Mouse (Mus musculus) E14TG2a.4 (cell line): Measurements from ENCODE around the gene Mst1r.
A peak's percentile ranks its signal among the peaks of the same experiment; 100 is the strongest.

Experiments used
- H3K27me3 ChIP-seq: 2 replicates; pipeline ENCODE4 v1.6.1; 2014; ENCODE audit warnings: low read length, control low read depth; ENCODE audit not compliant: insufficient read depth
- H3K36me3 ChIP-seq: 2 replicates; pipeline ENCODE4 v1.6.1; 2014; ENCODE audit warnings: low read length, control low read depth; ENCODE audit not compliant: insufficient read depth
- H3K4me1 ChIP-seq: replicated peaks from 2 replicates; pipeline ENCODE4 v1.6.1; 2014; ENCODE audit warnings: low read depth, low read length, control low read depth
- H3K4me3 ChIP-seq: replicated peaks from 2 replicates; pipeline ENCODE4 v1.5.1; 2014; ENCODE audit warnings: mild to moderate bottlenecking, low read length
- H3K9me3 ChIP-seq: 2 replicates; pipeline ENCODE4 v1.6.1; 2014; ENCODE audit warnings: low read length, control low read depth
- CTCF ChIP-seq: conservative IDR thresholded peaks from 2 replicates; pipeline ENCODE4 v1.5.1; 2014; ENCODE audit warnings: low read length
- NANOG ChIP-seq: IDR thresholded peaks from 2 replicates; pipeline ENCODE4 v1.6.1; 2014; ENCODE audit warnings: borderline replicate concordance, low read length, mixed read lengths
- POU5F1 ChIP-seq: IDR thresholded peaks from 2 replicates; pipeline ENCODE4 v1.6.1; 2014; ENCODE audit warnings: low read length, borderline replicate concordance

Mst1r gene

DNA sequence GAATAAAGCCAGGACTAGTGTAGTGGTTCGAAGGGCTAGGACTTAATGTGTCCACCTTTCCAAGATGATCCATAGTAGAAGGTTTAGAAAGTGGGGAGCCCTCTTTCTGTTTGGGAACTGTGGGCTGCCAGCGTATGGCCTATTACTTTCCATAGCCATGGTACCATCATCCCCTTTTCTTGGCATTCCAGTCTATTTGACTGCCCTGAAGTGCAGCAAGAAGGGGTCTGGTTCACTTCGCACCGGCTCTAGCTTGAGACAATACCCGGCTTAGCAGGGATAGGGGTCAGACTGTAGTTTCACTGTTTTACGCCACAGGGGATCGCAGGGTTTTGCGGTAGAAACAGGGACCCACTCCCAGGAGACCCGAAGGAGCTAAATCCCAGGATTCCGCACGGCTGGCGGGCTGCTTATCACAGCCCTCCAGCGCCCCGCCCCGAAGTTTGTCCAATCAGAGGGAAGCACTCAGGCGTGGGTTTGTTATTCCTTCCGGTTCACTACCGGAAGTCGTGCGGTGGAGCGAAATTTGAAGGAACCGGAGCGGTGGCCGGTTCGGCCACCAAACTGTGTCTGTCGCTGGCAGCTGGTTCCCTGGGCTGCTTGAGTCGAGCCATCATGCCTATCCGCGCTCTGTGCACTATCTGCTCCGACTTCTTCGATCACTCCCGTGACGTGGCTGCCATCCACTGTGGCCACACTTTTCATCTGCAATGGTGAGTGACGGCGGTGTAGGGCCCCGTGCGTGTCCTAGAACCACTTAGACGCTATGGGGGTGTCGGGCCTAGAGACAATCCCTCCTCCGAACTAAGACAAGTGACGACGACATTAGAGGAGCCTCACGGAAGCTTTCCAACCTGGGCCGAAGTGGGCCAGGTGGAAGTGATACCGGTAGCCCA lies 44.0 kb downstream of the Mst1r start:
- H3K27me3 ChIP-seq = no peaks in the 10 kb centered on the region
- no peak for TF ChIP-seq CTCF
- peak overlapping the region; percentile 96 for H3K4me3 ChIP-seq

DNA sequence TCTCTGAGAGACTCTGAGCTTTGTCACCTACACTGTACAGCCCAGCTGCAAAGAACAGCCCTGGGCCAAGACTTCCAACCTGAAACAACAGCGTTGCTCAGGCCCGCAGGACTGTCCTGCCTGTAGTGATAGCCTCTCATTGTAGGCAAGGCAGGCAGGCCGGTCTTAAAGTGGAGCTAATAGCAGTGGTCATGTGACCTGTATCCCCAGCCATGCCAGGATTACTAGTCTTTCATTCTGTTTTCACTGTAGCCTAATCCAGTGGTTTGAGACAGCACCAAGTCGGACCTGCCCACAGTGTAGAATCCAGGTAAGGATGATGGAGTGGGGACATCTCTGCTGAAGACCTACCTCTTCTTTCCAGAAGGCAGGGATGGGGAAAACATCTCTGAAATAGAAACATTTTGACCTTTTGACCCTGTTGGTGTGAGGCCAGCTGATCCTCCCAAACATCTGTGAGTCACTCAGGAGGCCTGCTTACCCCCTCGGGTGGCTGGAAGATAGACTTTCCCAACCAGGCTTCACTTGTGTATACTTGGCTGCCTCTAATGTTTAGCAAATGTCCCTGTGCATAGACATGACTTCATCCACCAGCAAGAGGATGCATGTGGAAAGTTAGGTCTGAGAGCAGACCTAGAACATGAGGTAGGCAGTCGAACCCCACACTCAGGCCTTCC lies 49.1 kb downstream of the Mst1r start:
- H3K4me1 ChIP-seq = peaks cover 81% of the 10 kb centered on the region
- TF ChIP-seq POU5F1 (no peak), NANOG (no peak), CTCF (no peak)
- H3K27me3 ChIP-seq = no peaks in the 10 kb centered on the region
- no peak overlapping the region for H3K4me3 ChIP-seq
- H3K9me3 ChIP-seq = no peaks in the 10 kb centered on the region
- peaks cover 82% of the 10 kb centered on the region for H3K36me3 ChIP-seq

More for the DNA sequence above, 44.0 kb downstream of the Mst1r start:
- Histone ChIP-seq H3K4me1 (peaks cover 71% of the 10 kb centered on the region), H3K36me3 (peaks cover 66% of the 10 kb centered on the region), H3K9me3 (no peaks in the 10 kb centered on the region)

DNA sequence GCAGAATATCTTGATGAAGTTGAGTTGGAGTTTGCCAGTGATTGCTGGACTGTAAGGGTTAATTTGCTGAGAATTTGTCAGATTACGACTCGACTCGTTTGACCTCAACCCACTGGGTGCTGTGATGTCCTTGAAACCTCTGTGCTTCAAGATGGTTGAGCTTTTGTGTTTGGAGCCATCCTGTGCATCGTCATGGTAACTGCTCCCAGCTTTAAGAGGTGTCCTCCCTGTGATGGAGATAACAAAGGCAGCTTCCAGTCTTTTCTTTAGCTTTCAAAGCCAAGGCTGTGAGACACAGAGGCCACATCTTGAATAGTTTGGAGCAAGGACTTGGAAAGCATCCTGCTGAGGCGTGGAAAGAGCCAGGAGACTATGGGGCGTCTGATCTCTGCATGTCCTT lies 50.5 kb downstream of the Mst1r start:
- TF ChIP-seq CTCF (no peak), NANOG (peak; percentile 80)
- Histone ChIP-seq H3K27me3 (no peaks in the 10 kb centered on the region), H3K36me3 (peaks cover 96% of the 10 kb centered on the region), H3K4me1 (peaks cover 88% of the 10 kb centered on the region), H3K9me3 (no peaks in the 10 kb centered on the region), H3K4me3 (no peak overlapping the region)

DNA sequence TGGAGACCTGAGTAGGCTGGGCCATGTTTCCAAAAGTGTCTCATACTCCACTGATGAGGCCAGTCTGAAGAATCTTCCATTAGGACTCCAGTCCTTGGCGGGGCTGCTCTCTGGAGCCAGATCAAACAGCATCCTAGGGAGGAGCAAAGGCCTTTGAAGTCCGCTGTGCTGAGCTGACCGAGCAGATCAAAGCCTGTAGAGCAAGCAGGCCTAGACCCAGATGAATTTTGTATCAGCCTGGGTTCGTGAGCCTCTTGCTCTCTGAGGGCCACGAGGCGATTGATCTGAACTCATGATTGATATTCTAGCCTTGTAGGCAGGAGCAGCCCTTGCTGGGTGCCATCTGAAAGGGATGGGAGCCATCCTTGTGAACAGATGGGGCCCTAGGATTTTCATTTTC lies 53.2 kb downstream of the Mst1r start:
- Histone ChIP-seq H3K9me3 (no peaks in the 10 kb centered on the region), H3K4me1 (peaks cover 100% of the 10 kb centered on the region), H3K27me3 (no peaks in the 10 kb centered on the region), H3K4me3 (no peak overlapping the region), H3K36me3 (peaks cover 100% of the 10 kb centered on the region)
- TF ChIP-seq POU5F1 = no peak
- TF ChIP-seq NANOG = no peak
- no peak for TF ChIP-seq CTCF

DNA sequence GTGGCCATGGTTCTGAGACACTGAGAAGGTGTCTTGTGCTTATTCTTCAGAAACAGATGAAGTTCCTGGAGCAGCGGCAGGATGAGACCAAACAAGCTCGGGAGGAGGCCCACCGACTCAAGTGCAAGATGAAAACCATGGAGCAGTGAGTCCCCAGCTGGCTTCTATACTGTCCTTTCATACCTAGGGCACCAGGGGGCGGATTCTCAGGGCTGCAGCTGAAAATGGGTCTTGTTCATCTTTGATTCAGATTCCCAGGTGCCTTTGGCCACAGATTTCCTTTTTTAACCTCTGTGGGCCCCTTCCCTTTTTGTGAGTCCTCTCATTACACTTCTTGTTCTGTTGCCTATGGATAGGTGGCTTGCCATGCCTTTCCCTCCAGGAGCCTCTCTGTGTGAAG lies 54.3 kb downstream of the Mst1r start:
- no peaks in the 10 kb centered on the region for H3K9me3 ChIP-seq
- TF ChIP-seq CTCF (peak; percentile 18), NANOG (no peak), POU5F1 (no peak)
- H3K4me3 ChIP-seq = peak overlapping the region; percentile 43; the same call in 1 of the 2 replicates

DNA sequence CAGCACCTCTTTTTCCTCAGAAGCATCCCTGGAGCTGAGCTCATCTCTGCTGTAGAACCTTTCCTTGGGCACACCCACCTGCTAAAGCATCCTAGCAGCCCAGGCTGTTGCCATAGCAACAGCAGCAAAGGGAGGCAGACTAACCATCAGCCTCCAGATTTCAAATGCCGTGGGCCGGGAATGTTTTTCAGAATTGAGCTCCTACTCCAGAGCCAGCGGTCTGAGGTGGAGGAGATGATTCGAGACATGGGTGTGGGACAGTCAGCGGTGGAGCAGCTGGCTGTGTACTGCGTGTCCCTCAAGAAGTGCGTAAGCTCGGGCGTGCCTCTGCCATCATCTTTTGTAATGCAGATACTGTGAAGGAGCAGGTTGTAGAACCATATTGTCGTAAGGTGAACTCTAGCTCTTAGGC lies 54.7 kb downstream of the Mst1r start:
- Histone ChIP-seq H3K4me3 (peak overlapping the region; percentile 43), H3K9me3 (no peaks in the 10 kb centered on the region), H3K4me1 (peaks cover 88% of the 10 kb centered on the region), H3K27me3 (no peaks in the 10 kb centered on the region), H3K36me3 (peaks cover 100% of the 10 kb centered on the region)
- peak; percentile 72 for TF ChIP-seq POU5F1
- no peak for TF ChIP-seq NANOG

More for the DNA sequence above, 54.3 kb downstream of the Mst1r start:
- Histone ChIP-seq H3K36me3 (peaks cover 100% of the 10 kb centered on the region), H3K4me1 (peaks cover 93% of the 10 kb centered on the region), H3K27me3 (no peaks in the 10 kb centered on the region)

DNA sequence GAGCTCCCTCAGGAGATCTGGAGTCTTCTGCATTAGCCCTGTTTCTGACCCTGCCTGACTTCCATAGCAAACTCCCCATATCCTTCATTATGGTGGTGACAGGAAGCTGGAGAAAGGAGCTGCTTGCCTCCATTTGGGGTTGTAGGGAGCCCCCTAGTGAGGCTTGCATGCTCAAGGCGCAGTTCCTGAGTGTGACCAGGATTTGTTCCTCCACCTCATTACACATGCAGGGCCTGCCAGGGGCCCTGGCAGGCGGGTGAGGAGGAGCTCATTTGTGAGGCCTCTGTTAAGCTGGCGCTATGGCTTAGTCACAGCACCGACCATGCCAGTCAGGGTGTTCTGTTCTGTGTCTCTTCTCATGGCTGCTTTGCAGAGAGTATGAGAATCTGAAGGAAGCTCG lies 55.2 kb downstream of the Mst1r start:
- peak overlapping the region; percentile 43 for H3K4me3 ChIP-seq
- TF ChIP-seq POU5F1 = no peak
- no peak for TF ChIP-seq NANOG
- no peak for TF ChIP-seq CTCF
- H3K9me3 ChIP-seq = no peaks in the 10 kb centered on the region
- H3K27me3 ChIP-seq = no peaks in the 10 kb centered on the region
- peaks cover 100% of the 10 kb centered on the region for H3K36me3 ChIP-seq
- H3K4me1 ChIP-seq = peaks cover 83% of the 10 kb centered on the region

DNA sequence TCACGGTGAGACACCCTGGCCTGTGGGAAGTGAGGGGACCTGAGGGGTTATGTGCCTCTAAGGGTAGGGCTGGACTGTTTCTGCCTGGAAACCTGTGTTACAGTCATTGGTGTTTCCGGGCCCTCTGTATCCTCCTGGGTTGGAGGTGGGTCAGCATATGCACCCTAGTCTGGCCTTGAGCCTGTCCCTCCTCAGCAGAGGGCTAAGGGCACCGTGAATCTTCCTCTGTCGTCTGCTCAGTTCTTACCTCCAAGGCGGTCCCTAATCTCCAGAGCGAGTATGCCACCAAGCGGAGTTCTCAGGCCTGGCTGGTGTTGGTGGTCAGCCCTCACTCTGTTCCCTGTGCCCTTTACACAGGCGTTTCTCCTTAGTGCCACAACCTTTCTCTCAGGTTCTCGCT lies 56.2 kb downstream of the Mst1r start:
- Histone ChIP-seq H3K4me1 (peaks cover 73% of the 10 kb centered on the region), H3K9me3 (no peaks in the 10 kb centered on the region), H3K4me3 (no peak overlapping the region), H3K36me3 (peaks cover 100% of the 10 kb centered on the region), H3K27me3 (no peaks in the 10 kb centered on the region)
- TF ChIP-seq NANOG = no peak
- TF ChIP-seq POU5F1 = no peak
- no peak for TF ChIP-seq CTCF
